Mouse (Mus musculus): ENCODE data around the gene Tmem208.

- TF ChIP-seq CTCF (IDR thresholded peaks at IDR 0.05; ENCODE audit: borderline replicate concordance, control insufficient read depth, extremely low read depth, insufficient read depth, low read length, poor library complexity) (no peak), POLR2A (IDR thresholded peaks at IDR 0.05; ENCODE audit: control insufficient read depth, extremely low read depth, insufficient read depth, low read length, poor library complexity) (no peak)
Measured at GRCm38 (mm10) chr8:105373032-105373431, 46.9 kb downstream of the Tmem208 start, which contains the start of gene Plekhg4.

Data from thymus, adult 2 months (tissue).